Mouse (Mus musculus): ENCODE results near the gene Otof.

Otof gene

GRCm38 (mm10) chr5:30341601-30342365, 119.9 kb downstream of the Otof start:
- no peak for DNase-seq (ENCODE audit: low spot score)

DNA sequence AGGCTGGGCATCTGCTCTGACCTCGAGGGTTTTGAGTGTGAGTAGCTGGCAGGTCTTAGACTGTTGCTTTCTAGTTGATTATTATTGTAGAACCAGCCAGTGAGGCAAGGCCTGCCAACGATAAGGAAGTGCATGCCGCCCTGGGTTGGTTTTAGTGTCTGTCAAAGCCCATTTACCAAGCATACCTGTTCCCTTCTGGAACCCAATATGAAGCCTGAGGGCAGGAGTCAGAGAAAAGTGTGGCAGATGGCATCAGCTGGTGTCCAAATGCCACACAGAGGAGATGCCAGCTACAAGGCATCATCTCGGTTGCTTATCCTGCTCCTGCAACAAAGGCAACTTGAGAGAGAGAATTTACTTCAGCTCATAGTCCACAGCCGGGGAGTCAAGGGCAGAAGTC, 120.9 kb downstream of the Otof start:
- DNase-seq (ENCODE audit: low spot score) = no peak
